Mouse (Mus musculus) bone marrow macrophage, adult 2 months (primary cell): ENCODE data around the gene Lix1l. TPM values are rescaled to one million over a fixed set of nuclear protein-coding genes. Genes with fewer than 3 reads are reported as not detected.
A peak's percentile ranks its signal among the peaks of the same experiment; 100 is the strongest.

Source experiments
- H3K27ac ChIP-seq: 2 replicates; pipeline ENCODE4 v1.5.1; 2012; ENCODE audit warnings: low read depth, low read length; ENCODE audit not compliant: insufficient read depth
- H3K4me1 ChIP-seq: 2 replicates; pipeline ENCODE4 v1.6.1; 2012; ENCODE audit warnings: low read length; ENCODE audit not compliant: control insufficient read depth, insufficient read depth
- H3K4me3 ChIP-seq: 2 replicates; pipeline ENCODE4 v1.5.1; 2012; ENCODE audit warnings: mild to moderate bottlenecking, low read length, moderate library complexity; ENCODE audit not compliant: insufficient read depth
- CTCF ChIP-seq: IDR thresholded peaks from 2 replicates; pipeline ENCODE4 v1.5.1; 2012; ENCODE audit warnings: low read depth, mild to moderate bottlenecking, low read length, moderate library complexity
- POLR2A ChIP-seq: IDR thresholded peaks from 2 replicates; pipeline ENCODE4 v1.6.1; 2012; ENCODE audit warnings: mild to moderate bottlenecking, low read depth, low read length, borderline replicate concordance
- polyA plus RNA-seq: library from polyadenylated mRNA; stranded (reverse); fragments of >200 nt; gene quantifications from 2 replicates; pipeline ENCODE4 v1.2.4, GENCODE M21; 2012; ENCODE audit not compliant: missing spikeins, insufficient read depth, insufficient read length

Gene Lix1l
- polyA plus RNA-seq, 1 experiment: 23.4 TPM

GRCm38 (mm10) chr3:96581771-96582515, 19.0 kb upstream of the Lix1l start:
- Histone ChIP-seq H3K27ac (no peak overlapping the region), H3K4me3 (no peak overlapping the region), H3K4me1 (peaks cover 22% of the 10 kb centered on the region)
- TF ChIP-seq CTCF: no peak
- no peak for TF ChIP-seq POLR2A

GRCm38 (mm10) chr3:96583386-96583785, 17.6 kb upstream of the Lix1l start:
- H3K27ac ChIP-seq: no peak overlapping the region
- TF ChIP-seq CTCF: no peak
- TF ChIP-seq POLR2A: no peak

GRCm38 (mm10) chr3:96590657-96591056, 10.3 kb upstream of the Lix1l start:
- Histone ChIP-seq H3K4me1 (peaks cover 17% of the 10 kb centered on the region), H3K4me3 (no peak overlapping the region), H3K27ac (no peak overlapping the region)
- TF ChIP-seq CTCF (no peak), POLR2A (no peak)

More at GRCm38 (mm10) chr3:96583386-96583785, 17.6 kb upstream of the Lix1l start:
- no peak overlapping the region for H3K4me3 ChIP-seq
- peaks cover 11% of the 10 kb centered on the region for H3K4me1 ChIP-seq

GRCm38 (mm10) chr3:96593374-96593773, 7.6 kb upstream of the Lix1l start:
- peak overlapping the region; percentile 80 for H3K4me3 ChIP-seq
- H3K27ac ChIP-seq: peak overlapping the region; percentile 77
- peaks cover 27% of the 10 kb centered on the region for H3K4me1 ChIP-seq
- TF ChIP-seq CTCF: no peak
- no peak for TF ChIP-seq POLR2A

- TF ChIP-seq POLR2A: 0 out of 2 replicates have a peak, but pooled peaks have one; percentile 21
- TF ChIP-seq CTCF: peak; percentile 62
- peak within 1 kb of the TSS; percentile 87 for H3K27ac ChIP-seq
- H3K4me3 ChIP-seq: peak within 1 kb of the TSS; percentile 80
- peaks cover 27% of the 10 kb centered on the region for H3K4me1 ChIP-seq
These were observed 7.0 kb upstream of the Lix1l start, which contains the start of gene Polr3gl for GRCm38 (mm10) chr3:96593790-96594560. TSS of gene Polr3gl (minus strand) at chr3:96594181.

- Histone ChIP-seq H3K4me3 (no peak overlapping the region), H3K4me1 (peaks cover 27% of the 10 kb centered on the region), H3K27ac (peak overlapping the region; percentile 79)
- TF ChIP-seq CTCF: no peak
- TF ChIP-seq POLR2A: no peak
These were observed 6.1 kb upstream of the Lix1l start for GRCm38 (mm10) chr3:96594851-96595250.

- no peak for TF ChIP-seq CTCF
- TF ChIP-seq POLR2A: no peak
- Histone ChIP-seq H3K4me3 (peak overlapping the region; percentile 14), H3K27ac (peak overlapping the region; percentile 33), H3K4me1 (peaks cover 27% of the 10 kb centered on the region)
These were observed 5.3 kb upstream of the Lix1l start for GRCm38 (mm10) chr3:96595661-96596060.

- TF ChIP-seq POLR2A: no peak
- no peak for TF ChIP-seq CTCF
- H3K27ac ChIP-seq: peak within 1 kb of the TSS; percentile 33
- H3K4me3 ChIP-seq: peak within 1 kb of the TSS; percentile 65
- H3K4me1 ChIP-seq: peaks cover 27% of the 10 kb centered on the region
These were observed 4.7 kb upstream of the Lix1l start, which contains the start of gene Ankrd34a for GRCm38 (mm10) chr3:96596228-96596707. TSS of gene Ankrd34a (plus strand) at chr3:96596636.

GRCm38 (mm10) chr3:96596855-96597254, 4.1 kb upstream of the Lix1l start:
- Histone ChIP-seq H3K27ac (no peak overlapping the region), H3K4me1 (peaks cover 27% of the 10 kb centered on the region), H3K4me3 (peak overlapping the region; percentile 65)
- TF ChIP-seq CTCF (no peak), POLR2A (no peak)

GRCm38 (mm10) chr3:96597435-96597891, 3.5 kb upstream of the Lix1l start:
- Histone ChIP-seq H3K4me1 (peaks cover 28% of the 10 kb centered on the region), H3K27ac (no peak overlapping the region), H3K4me3 (peak overlapping the region; percentile 65)
- TF ChIP-seq CTCF (no peak), POLR2A (no peak)
